Mouse (Mus musculus) midbrain, embryonic 12.5 days (tissue): ENCODE measurements around the gene Prss36. TPM values are rescaled to one million over a fixed set of nuclear protein-coding genes. Genes with fewer than 3 reads are reported as not detected.

Experiments used
- ATAC-seq: fragments of 200-750 bp; cut with Nextera tagmentation; 2 replicates; pipeline ENCODE4 v1.8.0; 2017; ENCODE audit warnings: low read depth, moderate TSS enrichment, moderate library complexity; ENCODE audit not compliant: low FRiP score
- H3K27ac ChIP-seq: fragments of 300-500 bp; sonication (generic); replicated peaks from 2 replicates; pipeline ENCODE4 v1.5.1; 2016; ENCODE audit warnings: mild to moderate bottlenecking
- H3K27me3 ChIP-seq: fragments of 300-500 bp; sonication (generic); 2 replicates; pipeline ENCODE4 v1.6.1; 2016; ENCODE audit warnings: mild to moderate bottlenecking
- H3K36me3 ChIP-seq: fragments of 300-500 bp; sonication (generic); 2 replicates; pipeline ENCODE4 v1.6.1; 2016
- H3K4me1 ChIP-seq: fragments of 300-500 bp; sonication (generic); 2 replicates; pipeline ENCODE4 v1.6.1; 2016
- H3K4me2 ChIP-seq: fragments of 300-500 bp; sonication (generic); replicated peaks from 2 replicates; pipeline ENCODE4 v1.6.1; 2016; ENCODE audit warnings: mild to moderate bottlenecking, moderate library complexity
- H3K4me3 ChIP-seq: fragments of 300-500 bp; sonication (generic); 2 replicates; pipeline ENCODE4 v1.5.1; 2016; ENCODE audit warnings: mild to moderate bottlenecking
- H3K9ac ChIP-seq: fragments of 300-500 bp; sonication (generic); replicated peaks from 2 replicates; pipeline ENCODE4 v1.6.1; 2016; ENCODE audit warnings: mild to moderate bottlenecking, moderate library complexity
- H3K9me3 ChIP-seq: fragments of 300-500 bp; sonication (generic); 2 replicates; pipeline ENCODE4 v1.6.1; 2016; ENCODE audit warnings: mild to moderate bottlenecking
- WGBS: fragments of 180-500 bp; shearing (Covaris S2); methylation state at CpG from one replicate; pipeline ENCODE4 v1.1.7; 2016; 5-methylcytosine and 5-hydroxymethylcytosine counted together
- polyA plus RNA-seq: library from polyadenylated mRNA; unstranded; fragments of >200 nt; fragmentation: Nextera tagmentation; extraction: Ambion mirVana; gene quantifications from 2 replicates; pipeline ENCODE4 v1.2.1, GENCODE M21; 2016

The Prss36 gene
- polyA plus RNA-seq, 1 experiment from 2014 or later: 10.4 TPM

GRCm38 (mm10) chr7:127932273-127933031 lies 14.1 kb downstream of the Prss36 start:
- Histone ChIP-seq H3K4me1 (peaks cover 22% of the 10 kb centered on the region), H3K4me3 (no peak overlapping the region), H3K36me3 (no peaks in the 10 kb centered on the region), H3K9ac (no peak overlapping the region), H3K27me3 (peaks cover 40% of the 10 kb centered on the region), H3K27ac (no peak overlapping the region), H3K9me3 (no peaks in the 10 kb centered on the region), H3K4me2 (no peak overlapping the region)
- no peak for ATAC-seq
- WGBS: 11% methylated on average over 13 of the region's 13 CpGs

DNA sequence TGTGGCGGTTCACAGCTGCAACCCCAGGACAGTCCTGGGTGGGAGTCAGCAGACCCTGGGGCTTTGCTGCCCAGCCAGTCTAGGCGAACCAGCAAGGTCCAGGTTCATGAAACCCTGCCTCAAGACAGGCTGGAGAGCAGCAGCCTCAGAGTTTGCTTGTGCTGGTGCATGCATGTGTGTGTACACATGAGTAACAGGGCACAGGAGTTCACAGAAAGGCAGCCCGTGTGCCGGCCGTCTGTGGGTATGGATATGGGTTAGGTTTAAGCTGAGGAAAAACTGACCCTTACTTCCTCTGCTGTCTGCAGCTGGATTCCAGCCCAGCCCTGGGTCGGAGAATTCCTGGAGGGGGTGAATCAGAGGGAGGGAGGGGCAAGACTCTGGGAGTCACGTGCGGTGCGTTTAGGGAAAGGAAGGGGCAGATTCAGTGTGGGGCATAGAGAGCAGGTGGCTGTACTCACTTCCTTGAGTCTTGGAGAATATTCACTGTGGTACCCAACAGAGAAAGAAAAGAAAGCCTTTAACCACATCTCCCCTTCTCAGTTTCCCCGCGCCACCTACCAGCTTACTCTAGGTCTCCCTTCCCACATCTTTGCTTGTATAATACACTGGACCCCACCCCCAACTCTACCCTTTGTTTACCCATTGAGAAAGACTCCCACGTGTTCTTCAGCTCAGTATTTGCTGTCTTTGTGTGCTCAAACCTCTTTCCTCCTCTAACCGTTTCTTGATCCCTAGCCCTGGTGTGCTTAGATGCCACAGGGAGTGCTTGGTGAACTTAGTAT lies 15.0 kb downstream of the Prss36 start:
- Histone ChIP-seq H3K9me3 (no peaks in the 10 kb centered on the region), H3K4me1 (peaks cover 22% of the 10 kb centered on the region), H3K36me3 (peaks cover 2% of the 10 kb centered on the region; the same call in 1 of the 2 replicates), H3K27me3 (peaks cover 40% of the 10 kb centered on the region), H3K4me3 (no peak overlapping the region), H3K27ac (no peak overlapping the region), H3K9ac (no peak overlapping the region), H3K4me2 (no peak overlapping the region)
- no peak for ATAC-seq
- 32% methylated on average over 13 of the region's 13 CpGs for WGBS

- Histone ChIP-seq H3K4me2 (no peak overlapping the region), H3K27ac (no peak overlapping the region), H3K27me3 (peaks cover 35% of the 10 kb centered on the region), H3K36me3 (peaks cover 11% of the 10 kb centered on the region), H3K4me1 (peaks cover 17% of the 10 kb centered on the region; the same call in 1 of the 2 replicates), H3K4me3 (no peak overlapping the region), H3K9ac (no peak overlapping the region), H3K9me3 (no peaks in the 10 kb centered on the region)
- 85% methylated on average over 5 of the region's 5 CpGs for WGBS
- ATAC-seq: no peak
Observed at GRCm38 (mm10) chr7:127930636-127931035, 15.9 kb downstream of the Prss36 start.

DNA sequence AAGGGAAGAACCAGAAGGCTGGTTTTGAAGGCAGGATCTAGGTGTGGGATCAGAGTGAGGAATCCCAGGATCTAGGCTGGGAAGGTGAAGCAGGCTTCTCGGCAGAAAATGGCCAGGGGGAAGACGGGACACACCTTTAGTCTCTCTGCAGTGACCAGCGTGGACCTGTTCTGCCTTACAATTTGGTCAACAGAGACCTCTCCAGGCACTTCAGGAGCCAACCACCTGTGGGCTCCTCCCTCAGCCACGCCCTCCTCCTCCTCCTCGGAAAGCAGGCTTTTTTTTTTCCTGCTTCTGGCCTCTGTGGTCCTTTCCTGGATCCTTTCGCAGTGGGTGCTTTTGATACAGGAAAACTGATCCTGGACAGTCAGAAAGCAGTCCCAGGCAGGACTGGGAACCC lies 16.6 kb downstream of the Prss36 start, which contains the start of gene Prss8:
Prss8 (minus strand) TSS at position 182 of the 400 bp plus-strand sequence.
- 25% methylated on average over 6 of the region's 6 CpGs for WGBS
- Histone ChIP-seq H3K9me3 (no peaks in the 10 kb centered on the region), H3K27ac (no peak within 1 kb of the TSS), H3K9ac (no peak within 1 kb of the TSS; the same call in 1 of the 2 replicates), H3K36me3 (peaks cover 18% of the 10 kb centered on the region), H3K4me2 (0 out of 2 replicates have a peak within 1 kb of the TSS, but pooled peaks have one; percentile 7), H3K4me1 (peaks cover 16% of the 10 kb centered on the region; the same call in 1 of the 2 replicates), H3K27me3 (peaks cover 35% of the 10 kb centered on the region), H3K4me3 (no peak within 1 kb of the TSS)
- ATAC-seq: no peak

GRCm38 (mm10) chr7:127928596-127928995 lies 17.9 kb downstream of the Prss36 start:
- Histone ChIP-seq H3K4me1 (peaks cover 11% of the 10 kb centered on the region; the same call in 1 of the 2 replicates), H3K9me3 (no peaks in the 10 kb centered on the region), H3K4me2 (no peak overlapping the region), H3K27me3 (peaks cover 35% of the 10 kb centered on the region), H3K9ac (no peak overlapping the region), H3K4me3 (no peak overlapping the region), H3K27ac (no peak overlapping the region), H3K36me3 (peaks cover 31% of the 10 kb centered on the region)
- no peak for ATAC-seq
- WGBS: 58% methylated on average over 5 of the region's 5 CpGs

DNA sequence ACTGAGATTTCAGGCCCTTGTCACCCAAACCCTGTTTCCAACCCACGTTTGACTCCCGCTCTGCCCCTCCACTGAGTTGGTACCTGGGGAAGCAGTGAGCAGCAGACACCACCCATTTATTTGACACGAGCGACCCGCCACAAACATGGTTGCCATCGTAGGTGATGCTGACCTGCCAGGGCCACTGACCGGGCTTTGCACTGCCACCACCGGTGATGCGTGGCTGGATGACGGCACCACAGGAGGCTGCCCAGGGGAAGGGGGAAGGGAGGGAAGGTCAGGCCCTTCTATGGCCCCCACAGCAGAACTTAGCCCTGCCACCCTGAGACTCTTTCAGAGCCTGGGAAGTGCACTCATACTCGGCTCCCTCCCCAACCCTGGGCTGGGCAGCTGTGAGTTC lies 18.8 kb downstream of the Prss36 start:
- Histone ChIP-seq H3K36me3 (peaks cover 38% of the 10 kb centered on the region), H3K9ac (no peak overlapping the region), H3K4me1 (peaks cover 11% of the 10 kb centered on the region; the same call in 1 of the 2 replicates), H3K27me3 (peaks cover 35% of the 10 kb centered on the region), H3K9me3 (no peaks in the 10 kb centered on the region), H3K4me3 (no peak overlapping the region), H3K27ac (no peak overlapping the region), H3K4me2 (no peak overlapping the region)
- no peak for ATAC-seq
- WGBS: 80% methylated on average over 11 of the region's 11 CpGs

GRCm38 (mm10) chr7:127926846-127927245 lies 19.7 kb downstream of the Prss36 start:
- WGBS: 91% methylated on average over 11 of the region's 11 CpGs
- no peak for ATAC-seq
- no peak overlapping the region for H3K9ac ChIP-seq
- H3K27ac ChIP-seq: no peak overlapping the region
- H3K4me3 ChIP-seq: no peak overlapping the region
- no peaks in the 10 kb centered on the region for H3K9me3 ChIP-seq
- H3K27me3 ChIP-seq: peaks cover 35% of the 10 kb centered on the region
- H3K4me1 ChIP-seq: peaks cover 6% of the 10 kb centered on the region; the same call in 1 of the 2 replicates
- H3K36me3 ChIP-seq: peaks cover 47% of the 10 kb centered on the region
- H3K4me2 ChIP-seq: no peak overlapping the region

DNA sequence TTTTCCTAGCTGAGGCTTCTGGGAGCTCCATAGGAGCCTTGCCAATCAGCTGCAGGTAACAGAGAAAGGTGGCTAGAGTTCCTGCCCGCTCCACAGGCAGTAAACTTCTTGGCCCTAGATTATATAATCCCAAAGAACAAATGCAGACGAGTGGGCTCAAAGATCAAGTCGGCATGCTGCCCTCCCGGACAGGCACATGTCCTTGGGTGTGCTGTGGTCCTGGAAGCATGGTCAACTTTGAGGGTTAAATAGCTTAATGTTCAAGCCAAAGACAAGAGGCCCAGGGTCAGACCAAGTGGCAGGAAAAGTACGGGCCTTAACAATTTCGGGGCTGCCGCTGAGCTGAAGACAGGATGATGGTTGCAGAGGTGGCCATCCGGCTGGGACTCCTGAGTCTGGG lies 20.5 kb downstream of the Prss36 start:
- H3K4me2 ChIP-seq: no peak overlapping the region
- no peak for ATAC-seq
- peaks cover 32% of the 10 kb centered on the region for H3K27me3 ChIP-seq
- no peak overlapping the region for H3K4me3 ChIP-seq
- H3K27ac ChIP-seq: no peak overlapping the region
- 94% methylated on average over 8 of the region's 8 CpGs for WGBS
- no peaks in the 10 kb centered on the region for H3K9me3 ChIP-seq
- H3K36me3 ChIP-seq: peaks cover 52% of the 10 kb centered on the region
- H3K4me1 ChIP-seq: 0 out of 2 replicates have a peak, but pooled peaks cover 5% of the 10 kb centered on the region
- H3K9ac ChIP-seq: no peak overlapping the region

- H3K9me3 ChIP-seq: no peaks in the 10 kb centered on the region
- H3K36me3 ChIP-seq: peaks cover 52% of the 10 kb centered on the region
- no peak overlapping the region for H3K4me2 ChIP-seq
- no peak overlapping the region for H3K27ac ChIP-seq
- WGBS: 59% methylated on average over 5 of the region's 5 CpGs
- no peak for ATAC-seq
- 0 out of 2 replicates have a peak overlapping the region, but pooled peaks have one; percentile 4 for H3K9ac ChIP-seq
- no peak overlapping the region for H3K4me3 ChIP-seq
- H3K4me1 ChIP-seq: 0 out of 2 replicates have a peak, but pooled peaks cover 4% of the 10 kb centered on the region
- H3K27me3 ChIP-seq: peaks cover 30% of the 10 kb centered on the region
Observed at GRCm38 (mm10) chr7:127925252-127925651, 21.3 kb downstream of the Prss36 start.

GRCm38 (mm10) chr7:127923714-127924113 lies 22.8 kb downstream of the Prss36 start:
- no peak overlapping the region for H3K9ac ChIP-seq
- H3K9me3 ChIP-seq: no peaks in the 10 kb centered on the region
- no peak overlapping the region for H3K4me2 ChIP-seq
- 88% methylated on average over 5 of the region's 5 CpGs for WGBS
- H3K36me3 ChIP-seq: peaks cover 52% of the 10 kb centered on the region
- H3K27ac ChIP-seq: no peak overlapping the region
- H3K4me1 ChIP-seq: no peaks in the 10 kb centered on the region
- ATAC-seq: no peak
- H3K27me3 ChIP-seq: peaks cover 14% of the 10 kb centered on the region
- no peak overlapping the region for H3K4me3 ChIP-seq

GRCm38 (mm10) chr7:127922451-127923275 lies 23.9 kb downstream of the Prss36 start:
- WGBS: 82% methylated on average over 6 of the region's 6 CpGs
- Histone ChIP-seq H3K9me3 (no peaks in the 10 kb centered on the region), H3K4me2 (no peak overlapping the region), H3K36me3 (peaks cover 52% of the 10 kb centered on the region), H3K27me3 (peaks cover 4% of the 10 kb centered on the region), H3K9ac (no peak overlapping the region), H3K27ac (no peak overlapping the region), H3K4me1 (no peaks in the 10 kb centered on the region), H3K4me3 (no peak overlapping the region)
- no peak for ATAC-seq
